Mouse (Mus musculus): ENCODE data around the gene Rgs12. TPM values are rescaled to one million over a fixed set of nuclear protein-coding genes. Genes with fewer than 3 reads are reported as not detected.

The Rgs12 gene
- polyA plus RNA-seq, 1 experiment from 2014 or later: 54.0 TPM

DNA sequence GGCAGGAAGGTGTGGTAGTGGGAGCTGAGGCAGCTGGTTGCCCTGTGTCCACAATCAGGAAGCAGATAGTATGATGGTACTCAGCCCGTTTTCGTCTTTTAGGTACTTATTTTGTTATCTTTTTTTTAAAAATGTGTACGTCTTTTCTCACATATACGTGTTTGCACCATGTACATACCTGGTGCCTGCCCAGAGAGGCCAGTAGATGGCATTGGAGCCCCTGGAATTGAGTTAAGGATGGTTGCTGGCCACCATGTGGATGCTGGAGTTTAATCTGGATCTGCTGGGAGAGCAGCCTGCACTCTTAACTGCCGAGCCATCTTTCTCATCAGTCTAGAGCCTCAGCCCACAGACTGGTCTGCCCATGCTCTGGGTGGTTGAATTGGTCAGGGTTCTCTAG lies 101.3 kb downstream of the Rgs12 start:
- H3K4me1 ChIP-seq: no peaks in the 10 kb centered on the region
- H3K9ac ChIP-seq: no peak overlapping the region
- H3K4me3 ChIP-seq: no peak overlapping the region
- WGBS: 75% methylated on average over 5 of the region's 5 CpGs
- no peak overlapping the region for H3K27ac ChIP-seq
- no peaks in the 10 kb centered on the region for H3K36me3 ChIP-seq
- ATAC-seq (ENCODE audit: low FRiP score, low read depth): no peak
- H3K9me3 ChIP-seq: no peaks in the 10 kb centered on the region
- peaks cover 13% of the 10 kb centered on the region for H3K27me3 ChIP-seq
- no peak overlapping the region for H3K4me2 ChIP-seq (replicated peaks)

DNA sequence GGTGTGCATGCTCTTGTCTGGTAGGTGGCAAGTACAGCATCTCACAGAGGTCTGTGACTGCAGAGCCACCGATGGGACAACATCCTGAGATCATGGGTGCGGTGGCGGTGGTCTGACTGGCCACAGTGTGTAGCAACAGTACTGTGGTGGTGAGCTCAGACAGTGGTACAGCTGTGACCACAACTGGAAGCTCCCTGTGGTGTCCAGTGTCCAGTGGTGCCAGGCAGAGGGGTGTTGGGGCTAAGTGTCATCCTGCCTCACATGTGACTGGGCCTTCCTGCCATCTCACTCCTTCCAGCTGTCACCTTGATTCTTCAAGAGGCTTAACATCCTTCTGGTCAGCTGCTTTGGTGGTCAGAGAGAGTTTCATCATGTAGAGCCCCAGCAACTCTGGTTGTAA lies 105.4 kb downstream of the Rgs12 start:
- no peaks in the 10 kb centered on the region for H3K36me3 ChIP-seq
- H3K9ac ChIP-seq: no peak overlapping the region
- H3K9me3 ChIP-seq: no peaks in the 10 kb centered on the region
- 85% methylated on average over 3 of the region's 3 CpGs for WGBS
- H3K4me1 ChIP-seq: peaks cover 18% of the 10 kb centered on the region
- no peak for ATAC-seq (ENCODE audit: low FRiP score, low read depth)
- no peak overlapping the region for H3K27ac ChIP-seq
- no peak overlapping the region for H3K4me3 ChIP-seq
- H3K27me3 ChIP-seq: peaks cover 54% of the 10 kb centered on the region
- no peak overlapping the region for H3K4me2 ChIP-seq (replicated peaks)

DNA sequence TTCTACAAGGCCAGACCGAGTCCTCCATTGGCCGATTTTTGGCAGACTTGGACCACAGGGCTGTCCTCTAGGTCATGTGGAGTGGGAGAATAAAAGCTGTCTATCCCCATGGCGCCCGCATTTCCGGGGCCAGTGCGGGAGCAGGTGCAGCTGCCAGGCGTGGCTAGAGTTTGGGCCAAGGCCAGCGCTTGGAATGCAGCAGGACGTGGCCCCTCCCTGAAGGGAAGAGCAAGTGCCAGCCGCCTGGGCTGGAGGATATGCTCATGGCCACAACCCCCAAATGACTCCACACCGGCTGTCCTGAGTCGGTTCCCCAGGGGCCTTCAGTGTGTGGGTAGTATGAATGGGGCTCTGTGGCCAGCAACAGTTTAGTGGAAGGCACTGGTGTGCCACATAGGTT lies 105.8 kb downstream of the Rgs12 start:
- Histone ChIP-seq H3K36me3 (no peaks in the 10 kb centered on the region), H3K27ac (no peak overlapping the region), H3K9ac (no peak overlapping the region), H3K27me3 (peaks cover 58% of the 10 kb centered on the region), H3K4me2 (replicated peaks) (no peak overlapping the region), H3K9me3 (no peaks in the 10 kb centered on the region), H3K4me3 (no peak overlapping the region), H3K4me1 (peaks cover 18% of the 10 kb centered on the region)
- 74% methylated on average over 12 of the region's 12 CpGs for WGBS
- ATAC-seq (ENCODE audit: low FRiP score, low read depth): 0 out of 2 replicates have a peak, but pooled peaks have one; percentile 16

DNA sequence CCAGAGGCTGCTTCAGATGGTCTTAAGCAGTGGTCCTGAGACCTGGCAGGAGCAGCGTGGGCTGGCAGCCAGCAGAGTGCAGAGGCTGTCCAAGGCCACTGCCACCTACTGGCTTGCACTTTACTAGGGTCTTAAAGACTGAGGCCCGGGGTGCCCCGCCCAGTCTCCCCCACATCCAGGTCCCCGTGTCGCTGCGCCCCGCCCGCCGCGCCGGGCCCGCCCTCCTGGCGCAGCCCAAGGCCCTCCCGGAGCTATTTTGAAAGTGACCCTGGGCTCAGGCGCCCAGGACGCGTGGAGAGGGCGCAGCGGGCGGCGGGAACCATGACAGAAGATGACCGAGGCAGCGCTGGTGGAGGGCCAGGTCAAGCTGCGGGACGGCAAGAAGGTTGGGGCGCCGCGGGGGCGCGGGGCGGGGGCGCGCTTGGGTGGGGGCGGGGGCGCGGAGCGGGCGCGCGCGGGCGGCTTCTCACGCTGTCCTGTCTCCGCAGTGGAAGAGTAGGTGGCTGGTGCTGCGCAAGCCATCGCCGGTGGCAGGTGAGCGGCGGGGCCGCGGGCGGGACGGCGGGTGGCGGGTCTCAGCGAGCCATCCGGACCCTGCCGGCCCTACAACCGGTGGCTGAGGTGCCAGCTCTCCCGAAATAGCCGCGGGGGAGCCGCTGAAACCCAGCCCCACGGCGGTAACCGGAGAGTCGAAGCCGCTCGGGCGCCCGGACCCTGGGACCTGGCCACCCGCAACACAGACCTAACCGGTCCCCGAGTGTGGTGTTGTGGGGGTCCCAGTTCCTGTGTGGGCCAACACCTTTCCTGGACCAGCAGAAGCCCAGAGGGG lies 107.6 kb downstream of the Rgs12 start, which contains the start of gene Dok7:
Gene Dok7, plus strand, starts transcription at position 163 of the 829 bp plus-strand sequence.
- no peaks in the 10 kb centered on the region for H3K36me3 ChIP-seq
- H3K4me1 ChIP-seq: peaks cover 18% of the 10 kb centered on the region
- H3K4me2 ChIP-seq (replicated peaks): peak within 1 kb of the TSS; percentile 94
- peak within 1 kb of the TSS; percentile 61 for H3K4me3 ChIP-seq
- H3K9me3 ChIP-seq: no peaks in the 10 kb centered on the region
- WGBS: under 1% methylated on average over 56 of the region's 74 CpGs
- peak; percentile 64 for ATAC-seq (ENCODE audit: low FRiP score, low read depth)
- H3K27ac ChIP-seq: no peak within 1 kb of the TSS
- H3K27me3 ChIP-seq: peaks cover 64% of the 10 kb centered on the region
- H3K9ac ChIP-seq: peak within 1 kb of the TSS; percentile 71

DNA sequence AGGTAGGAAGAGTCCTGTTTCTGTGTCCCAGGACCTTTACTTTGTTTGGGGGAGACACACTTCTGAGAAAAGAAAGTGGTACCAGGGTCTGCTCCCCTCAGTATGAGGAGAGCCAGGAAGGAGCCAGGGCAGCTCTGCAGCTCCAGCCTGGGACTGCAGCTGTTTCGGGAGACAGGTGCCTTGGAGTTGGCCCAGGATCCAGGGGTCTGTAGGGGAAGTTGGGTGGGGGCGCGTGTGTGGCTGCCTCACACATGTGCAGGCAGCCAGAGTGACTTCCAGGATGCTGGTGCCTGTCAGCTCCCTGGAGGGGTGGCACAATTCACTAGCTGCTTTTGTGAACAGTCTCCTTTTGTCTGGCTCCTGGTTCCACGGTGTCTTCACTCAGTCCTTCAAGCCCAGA lies 108.3 kb downstream of the Rgs12 start:
- peaks cover 64% of the 10 kb centered on the region for H3K27me3 ChIP-seq
- H3K4me1 ChIP-seq: peaks cover 18% of the 10 kb centered on the region
- H3K4me2 ChIP-seq (replicated peaks): peak overlapping the region; percentile 94
- 11% methylated on average over 4 of the region's 4 CpGs for WGBS
- no peaks in the 10 kb centered on the region for H3K36me3 ChIP-seq
- H3K9ac ChIP-seq: peak overlapping the region; percentile 71; the same call in 1 of the 2 replicates
- no peak for ATAC-seq (ENCODE audit: low FRiP score, low read depth)
- no peaks in the 10 kb centered on the region for H3K9me3 ChIP-seq
- H3K27ac ChIP-seq: no peak overlapping the region
- H3K4me3 ChIP-seq: peak overlapping the region; percentile 61

DNA sequence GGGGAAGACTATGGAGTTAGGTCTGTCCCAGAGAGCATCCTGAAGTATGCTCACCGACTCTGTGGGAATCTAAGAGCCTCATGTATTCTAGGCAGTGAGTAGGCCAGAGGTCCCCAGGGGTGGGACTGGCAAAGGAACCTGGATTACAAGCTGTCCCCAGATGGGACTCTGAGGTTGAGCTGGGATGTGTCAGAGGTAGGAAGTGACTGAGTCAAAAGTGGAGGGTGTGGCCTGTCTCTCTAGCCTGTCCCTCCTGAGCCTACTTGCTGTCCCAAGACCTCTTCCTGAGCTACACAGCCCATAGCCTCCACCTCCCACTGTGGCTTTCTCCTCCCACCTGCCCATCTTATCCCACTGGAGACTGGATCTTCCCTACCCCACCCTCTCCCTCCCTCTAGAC lies 109.0 kb downstream of the Rgs12 start:
- Histone ChIP-seq H3K4me3 (0 out of 2 replicates have a peak overlapping the region, but pooled peaks have one; percentile 61), H3K27me3 (peaks cover 64% of the 10 kb centered on the region), H3K36me3 (no peaks in the 10 kb centered on the region), H3K4me2 (replicated peaks) (peak overlapping the region; percentile 94; the same call in 1 of the 2 replicates), H3K9me3 (no peaks in the 10 kb centered on the region), H3K9ac (no peak overlapping the region), H3K4me1 (peaks cover 18% of the 10 kb centered on the region), H3K27ac (no peak overlapping the region)
- WGBS: 57% methylated on average over 1 of the region's 1 CpGs
- no peak for ATAC-seq (ENCODE audit: low FRiP score, low read depth)

DNA sequence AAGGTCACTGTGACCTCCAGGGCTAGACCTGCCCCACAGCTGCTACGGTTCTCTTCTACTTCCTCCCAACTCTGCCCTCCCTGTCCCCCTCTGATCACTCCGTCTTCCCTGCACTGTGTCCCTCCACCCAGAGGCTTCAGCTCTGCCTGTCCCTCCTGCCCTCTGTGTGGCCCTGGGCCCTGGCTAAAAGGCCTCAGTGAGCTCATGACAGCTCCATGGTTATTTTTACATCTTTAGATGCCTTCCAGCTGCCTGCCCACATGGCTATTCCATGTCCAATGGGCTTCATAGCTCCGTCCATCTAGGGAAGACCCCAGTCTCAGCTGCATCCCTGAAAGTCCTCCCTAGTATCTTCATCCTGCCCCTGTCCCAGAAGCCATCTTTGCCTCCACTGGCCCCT lies 110.9 kb downstream of the Rgs12 start:
- Histone ChIP-seq H3K4me2 (replicated peaks) (no peak overlapping the region), H3K27me3 (peaks cover 56% of the 10 kb centered on the region), H3K27ac (no peak overlapping the region), H3K4me1 (peaks cover 18% of the 10 kb centered on the region), H3K36me3 (no peaks in the 10 kb centered on the region), H3K4me3 (no peak overlapping the region), H3K9ac (0 out of 2 replicates have a peak overlapping the region, but pooled peaks have one; percentile 13), H3K9me3 (no peaks in the 10 kb centered on the region)
- ATAC-seq (ENCODE audit: low FRiP score, low read depth): no peak
- 75% methylated on average over 3 of the region's 3 CpGs for WGBS

DNA sequence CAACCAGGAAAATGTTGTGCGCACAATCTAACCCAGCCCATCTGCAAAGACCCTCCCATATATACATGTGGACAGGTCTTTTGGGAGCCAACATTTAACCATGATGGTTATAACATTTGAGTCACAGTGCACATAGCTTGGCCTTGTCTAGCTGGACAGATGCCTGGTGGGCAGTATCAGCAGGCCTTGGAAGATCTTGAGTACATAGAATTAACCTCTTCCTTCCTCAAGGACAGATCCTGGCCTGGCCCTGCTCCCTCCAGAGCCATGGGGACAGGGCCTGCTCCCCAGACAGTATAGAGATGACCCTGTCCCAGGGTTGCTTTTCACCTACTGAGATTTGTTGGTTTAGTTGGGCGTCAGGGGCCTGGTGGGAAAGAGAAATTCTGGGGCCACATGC lies 120.6 kb downstream of the Rgs12 start:
- Histone ChIP-seq H3K4me1 (no peaks in the 10 kb centered on the region), H3K36me3 (no peaks in the 10 kb centered on the region), H3K27ac (no peak overlapping the region), H3K9me3 (no peaks in the 10 kb centered on the region), H3K4me2 (replicated peaks) (no peak overlapping the region), H3K9ac (no peak overlapping the region), H3K27me3 (no peaks in the 10 kb centered on the region), H3K4me3 (no peak overlapping the region)
- 84% methylated on average over 2 of the region's 2 CpGs for WGBS
- no peak for ATAC-seq (ENCODE audit: low FRiP score, low read depth)

DNA sequence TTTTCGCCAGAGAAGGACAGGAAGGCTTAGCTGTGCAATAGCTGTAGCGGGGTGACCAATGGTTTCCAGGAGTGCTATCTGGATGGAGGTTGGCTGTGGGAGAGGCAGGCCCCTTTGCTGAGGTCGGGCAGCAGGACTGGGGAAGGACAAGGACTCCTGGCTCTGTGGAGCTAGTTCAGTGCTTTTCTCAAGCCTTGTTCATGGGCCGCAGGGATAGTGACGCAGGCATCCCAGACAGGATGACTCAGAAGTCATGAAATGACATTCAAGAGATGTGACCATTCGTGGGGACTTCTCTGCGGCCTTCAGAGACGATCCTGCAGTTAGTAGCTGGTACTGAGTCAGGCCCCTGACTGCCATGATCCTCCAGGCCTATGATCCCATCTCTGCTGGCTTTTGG lies 121.1 kb downstream of the Rgs12 start:
- Histone ChIP-seq H3K9ac (no peak overlapping the region), H3K4me3 (no peak overlapping the region), H3K27ac (no peak overlapping the region), H3K4me2 (replicated peaks) (no peak overlapping the region), H3K27me3 (no peaks in the 10 kb centered on the region), H3K9me3 (no peaks in the 10 kb centered on the region), H3K36me3 (no peaks in the 10 kb centered on the region), H3K4me1 (no peaks in the 10 kb centered on the region)
- WGBS: 85% methylated on average over 8 of the region's 8 CpGs
- ATAC-seq (ENCODE audit: low FRiP score, low read depth): no peak

DNA sequence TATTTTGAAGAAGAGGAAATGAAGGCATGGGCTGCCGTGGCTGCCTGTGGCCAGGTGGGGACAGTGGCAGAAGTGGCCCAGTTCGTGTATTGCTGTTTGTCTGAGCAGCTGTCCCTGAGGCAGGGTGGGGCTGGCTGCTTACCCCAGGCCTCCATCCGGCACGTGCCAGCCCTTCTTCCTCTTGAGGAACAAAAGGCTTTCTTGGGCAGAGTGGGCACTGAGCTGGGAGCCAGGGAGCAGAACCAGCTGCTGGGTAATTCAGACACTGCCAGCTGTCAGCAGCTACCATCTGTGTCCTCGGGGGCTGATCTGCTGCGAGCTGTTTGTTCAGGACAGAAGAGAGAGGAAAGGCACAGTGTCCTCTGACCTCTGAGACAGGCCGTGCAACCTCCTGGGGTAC lies 121.7 kb downstream of the Rgs12 start:
- WGBS: 69% methylated on average over 7 of the region's 7 CpGs
- Histone ChIP-seq H3K9ac (no peak overlapping the region), H3K4me1 (no peaks in the 10 kb centered on the region), H3K36me3 (no peaks in the 10 kb centered on the region), H3K27ac (no peak overlapping the region), H3K4me3 (no peak overlapping the region), H3K27me3 (no peaks in the 10 kb centered on the region), H3K9me3 (no peaks in the 10 kb centered on the region), H3K4me2 (replicated peaks) (no peak overlapping the region)
- ATAC-seq (ENCODE audit: low FRiP score, low read depth): no peak

DNA sequence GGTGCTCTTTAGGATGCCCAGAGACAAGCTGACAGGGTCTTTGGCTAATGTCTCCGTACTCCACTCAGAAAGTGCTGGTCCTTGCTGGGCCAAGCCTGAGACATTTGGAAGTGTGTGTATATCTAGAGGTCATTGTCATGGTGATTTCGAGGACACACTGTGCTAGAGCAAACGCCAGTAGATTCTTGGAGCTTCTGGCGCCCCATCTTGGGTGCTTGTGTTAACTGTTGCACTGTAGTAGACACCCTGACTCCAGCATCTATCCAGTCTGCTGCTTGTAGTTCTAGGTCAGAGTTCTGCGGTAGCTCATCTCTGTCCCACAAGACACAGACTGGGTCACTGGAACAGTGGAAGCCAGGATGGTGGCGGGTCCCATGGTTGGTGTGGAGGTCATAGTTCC lies 122.6 kb downstream of the Rgs12 start:
- no peak overlapping the region for H3K27ac ChIP-seq
- no peaks in the 10 kb centered on the region for H3K9me3 ChIP-seq
- H3K9ac ChIP-seq: no peak overlapping the region
- ATAC-seq (ENCODE audit: low FRiP score, low read depth): no peak
- no peaks in the 10 kb centered on the region for H3K27me3 ChIP-seq
- no peak overlapping the region for H3K4me2 ChIP-seq (replicated peaks)
- H3K4me3 ChIP-seq: no peak overlapping the region
- WGBS: 88% methylated on average over 6 of the region's 6 CpGs
- H3K4me1 ChIP-seq: no peaks in the 10 kb centered on the region
- H3K36me3 ChIP-seq: no peaks in the 10 kb centered on the region

DNA sequence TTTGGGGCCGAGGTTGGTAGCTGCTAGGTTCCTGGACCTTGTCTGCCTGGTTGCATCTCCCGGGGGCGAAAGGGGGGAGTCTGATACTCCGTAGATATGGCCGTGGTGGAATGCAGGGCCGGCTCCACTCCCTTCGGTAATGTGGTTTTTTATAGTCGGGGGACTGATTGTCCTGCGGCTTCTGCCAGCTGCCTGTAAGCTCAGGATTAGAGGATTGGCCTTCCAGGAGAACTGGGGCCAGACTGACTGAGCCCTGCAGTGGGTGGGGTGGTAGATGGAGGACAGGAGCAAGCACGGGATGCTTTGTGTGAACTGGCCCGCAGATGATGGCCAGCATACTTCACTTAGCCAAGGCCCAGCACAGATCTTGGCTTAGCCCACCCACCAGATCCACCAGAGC lies 124.0 kb downstream of the Rgs12 start:
- Histone ChIP-seq H3K36me3 (no peaks in the 10 kb centered on the region), H3K9me3 (no peaks in the 10 kb centered on the region), H3K4me1 (no peaks in the 10 kb centered on the region), H3K27me3 (peaks cover 1% of the 10 kb centered on the region), H3K9ac (no peak overlapping the region), H3K4me3 (no peak overlapping the region), H3K27ac (no peak overlapping the region), H3K4me2 (replicated peaks) (no peak overlapping the region)
- 64% methylated on average over 11 of the region's 11 CpGs for WGBS
- no peak for ATAC-seq (ENCODE audit: low FRiP score, low read depth)

DNA sequence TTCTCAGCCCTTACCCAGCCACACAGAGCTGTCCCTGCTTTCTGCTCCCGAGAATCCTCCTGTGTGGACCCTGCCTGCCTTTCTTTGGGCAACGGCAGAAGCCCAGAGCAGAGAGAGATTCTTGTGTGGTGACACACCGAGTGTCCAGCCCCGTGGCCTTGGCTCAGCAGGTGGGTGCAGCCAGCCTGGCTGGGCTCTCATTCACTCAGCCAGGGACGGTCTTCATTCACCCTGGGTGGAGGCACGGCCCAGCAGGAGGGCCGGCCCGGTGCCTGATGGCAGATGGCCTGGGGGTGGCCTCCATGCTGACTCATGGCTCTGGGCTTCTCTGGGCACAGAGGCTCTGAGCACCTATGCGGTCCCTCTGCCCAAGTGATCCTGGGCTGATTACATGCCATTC lies 124.7 kb downstream of the Rgs12 start:
- H3K4me2 ChIP-seq (replicated peaks): no peak overlapping the region
- ATAC-seq (ENCODE audit: low FRiP score, low read depth): no peak
- no peaks in the 10 kb centered on the region for H3K4me1 ChIP-seq
- no peak overlapping the region for H3K4me3 ChIP-seq
- no peaks in the 10 kb centered on the region for H3K9me3 ChIP-seq
- WGBS: 70% methylated on average over 9 of the region's 9 CpGs
- no peak overlapping the region for H3K9ac ChIP-seq
- peaks cover 9% of the 10 kb centered on the region for H3K27me3 ChIP-seq
- H3K36me3 ChIP-seq: no peaks in the 10 kb centered on the region
- H3K27ac ChIP-seq: no peak overlapping the region

Measured in limb, embryonic 13.5 days (tissue).